Mouse (Mus musculus) common myeloid progenitor, adult 5-6 weeks (primary cell): ENCODE measurements around the gene Gtf2ird2. TPM values are rescaled to one million over a fixed set of nuclear protein-coding genes. Genes with fewer than 3 reads are reported as not detected.

Experiments used
- ATAC-seq: replicated peaks from 2 replicates; pipeline ENCODE4 v1.8.0; 2016; ENCODE audit warnings: low read depth, mild to moderate bottlenecking, moderate TSS enrichment, inconsistent platforms; ENCODE audit not compliant: poor library complexity, severe bottlenecking
- total RNA-seq: library from RNA; stranded (forward); fragments of 200-1000, 187-1606 nt; gene quantifications from 2 replicates; pipeline ENCODE4 v1.2.3, GENCODE M21; 2017

Gtf2ird2 gene
- total RNA-seq, 1 experiment from 2014 or later = 7.4 TPM

DNA sequence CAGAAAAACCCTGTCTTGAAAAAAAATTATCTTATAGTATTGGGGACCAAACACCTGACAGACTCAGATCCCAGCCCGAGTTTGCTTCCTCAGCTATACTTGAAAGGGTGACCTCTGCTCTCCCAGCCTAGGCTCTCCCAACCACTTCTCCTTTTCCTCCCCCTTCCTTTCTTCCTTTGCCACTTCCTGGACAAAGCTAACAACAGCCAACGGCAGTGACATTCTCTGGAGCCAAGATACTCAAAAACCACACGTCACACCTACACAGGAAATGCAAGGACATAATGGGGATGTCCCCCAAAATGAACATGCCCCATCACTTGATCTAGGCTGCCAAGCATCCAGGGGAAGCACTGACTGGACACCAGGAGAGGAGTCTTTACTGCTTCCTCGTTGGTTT lies 74.6 kb downstream of the Gtf2ird2 start:
- ATAC-seq = peak; percentile 92

DNA sequence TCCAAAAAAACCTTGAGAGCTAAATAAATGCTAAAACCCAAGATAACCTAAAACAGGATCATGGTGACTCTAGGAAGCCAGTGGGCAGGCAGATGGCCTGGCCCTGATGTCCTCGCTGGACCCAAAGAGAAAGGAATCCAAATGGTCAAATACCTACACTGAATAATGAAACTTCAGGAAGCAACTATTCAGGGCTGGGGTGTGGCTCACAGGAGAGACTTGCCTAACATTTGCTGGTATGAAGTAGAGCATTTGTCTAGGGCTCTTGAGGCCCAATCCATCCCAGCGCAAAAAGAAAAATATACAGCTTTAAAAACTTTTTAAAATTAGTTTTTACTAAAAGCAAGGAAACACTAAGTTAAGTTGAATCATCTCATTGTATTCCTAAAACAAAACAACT lies 75.1 kb downstream of the Gtf2ird2 start:
- ATAC-seq = no peak

- ATAC-seq = no peak
Measured at GRCm38 (mm10) chr5:134260001-134260636, 76.3 kb downstream of the Gtf2ird2 start.

DNA sequence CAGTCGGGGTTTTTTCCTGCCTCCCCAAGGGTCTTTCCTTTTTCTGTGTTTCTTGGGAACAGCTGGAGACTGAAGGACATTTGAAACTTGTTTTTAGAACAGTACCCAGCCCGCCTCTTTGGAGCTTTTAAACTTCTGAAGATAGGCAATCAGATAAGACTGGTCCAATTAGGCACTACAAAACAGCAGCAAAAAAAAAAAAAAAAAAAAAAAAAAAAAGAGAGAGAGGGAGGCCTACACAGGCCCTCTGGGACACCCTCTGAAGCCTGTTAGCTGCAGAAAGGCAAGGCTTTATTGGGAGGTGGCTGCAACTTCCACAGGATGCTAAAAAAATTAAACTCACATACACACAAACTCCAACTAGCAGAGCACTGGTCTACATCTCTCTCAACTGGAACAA lies 82.1 kb downstream of the Gtf2ird2 start:
- no peak for ATAC-seq

GRCm38 (mm10) chr5:134266404-134266803 lies 82.6 kb downstream of the Gtf2ird2 start:
- ATAC-seq = peak; percentile 17; the same call in 1 of the 2 replicates

DNA sequence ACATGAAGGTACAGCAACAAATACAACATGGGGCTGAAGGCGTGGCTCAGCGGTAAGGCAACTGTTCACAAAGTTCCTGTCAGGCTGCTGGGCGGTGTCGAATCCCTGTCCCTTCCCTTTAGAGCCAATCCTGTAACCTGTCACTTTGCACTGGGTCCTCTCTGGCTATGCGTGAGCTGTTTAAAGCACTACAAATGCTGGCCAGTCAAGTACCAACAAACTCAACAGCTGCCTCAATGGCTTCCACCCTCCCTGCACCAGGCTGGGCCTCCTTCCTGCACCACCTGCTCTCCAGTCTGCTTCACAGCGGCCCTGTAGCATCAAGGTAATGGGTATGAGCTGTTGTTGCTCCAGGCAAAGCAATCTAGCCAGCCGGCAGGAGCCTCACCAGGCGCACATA lies 84.9 kb downstream of the Gtf2ird2 start:
- ATAC-seq = no peak

DNA sequence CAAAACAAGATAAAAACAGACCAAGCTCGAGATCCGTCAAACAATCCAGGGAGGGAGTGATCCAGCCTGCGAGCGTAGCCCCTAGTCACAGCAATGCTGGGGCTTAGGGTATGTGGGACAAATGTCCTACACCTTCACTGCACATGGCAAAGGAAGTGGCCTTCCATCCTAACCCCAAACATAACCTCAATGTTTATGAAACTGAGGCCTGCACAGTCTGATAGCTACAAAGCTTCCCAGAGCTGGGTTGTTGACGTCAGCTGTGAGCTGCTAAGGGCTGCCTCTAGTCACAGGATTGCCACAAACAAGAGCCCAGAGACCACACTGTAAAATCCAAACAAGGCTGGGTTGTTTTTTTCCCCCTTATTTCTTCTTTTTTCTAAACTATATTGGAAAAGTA lies 85.9 kb downstream of the Gtf2ird2 start:
- peak; percentile 89 for ATAC-seq

GRCm38 (mm10) chr5:134270566-134270965 lies 86.7 kb downstream of the Gtf2ird2 start:
- no peak for ATAC-seq

DNA sequence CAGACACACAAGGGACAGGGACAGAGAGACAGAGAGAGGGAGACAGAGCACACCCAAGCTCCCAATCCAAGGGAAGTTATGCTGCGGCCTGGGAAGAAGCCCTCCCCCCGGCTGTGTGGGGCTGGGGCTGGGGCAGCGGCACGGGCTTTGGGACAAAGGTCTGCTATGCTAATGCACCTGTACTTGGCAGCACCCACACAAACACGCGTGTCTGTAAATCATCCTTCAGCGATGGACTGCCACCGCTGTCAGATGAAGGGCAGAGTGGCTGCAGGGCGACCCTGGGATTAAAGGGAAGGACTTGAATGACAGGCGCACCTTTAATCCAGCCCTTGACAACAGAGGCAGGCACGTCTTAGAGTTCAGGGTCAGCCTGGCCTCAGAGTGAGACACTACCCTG lies 87.6 kb downstream of the Gtf2ird2 start:
- ATAC-seq = no peak

GRCm38 (mm10) chr5:134272761-134273160 lies 88.9 kb downstream of the Gtf2ird2 start:
- ATAC-seq = no peak

DNA sequence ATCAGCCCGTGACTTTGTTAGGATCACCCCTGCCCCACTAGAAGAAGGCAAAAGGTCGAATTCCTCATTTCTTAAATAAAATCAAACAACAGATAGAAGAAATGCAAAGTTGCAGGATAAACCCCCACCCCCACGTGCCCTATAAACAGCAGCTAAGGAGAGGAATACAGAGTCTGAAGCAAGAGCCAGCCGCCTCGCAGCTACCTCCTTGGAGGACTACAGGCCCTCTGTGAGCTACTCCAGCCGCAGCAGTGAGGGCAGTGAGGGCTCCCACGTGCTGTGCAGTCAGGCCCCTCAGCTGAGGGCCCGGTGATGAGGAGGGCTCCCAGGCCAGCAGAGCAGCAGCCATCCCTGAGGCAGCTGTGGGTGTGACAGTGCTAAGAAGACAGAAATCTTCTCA lies 89.9 kb downstream of the Gtf2ird2 start:
- no peak for ATAC-seq

Other genes with a start within 250 kb of the Gtf2ird2 start
- 1.0 and 1.8 TPM in 2 replicates for gene Castor2, start 84.3 kb upstream of the Gtf2ird2 start, total RNA-seq
- 10.0 and 14.2 TPM in 2 replicates for gene Rcc1l, start 7.2 kb upstream of the Gtf2ird2 start, total RNA-seq
- 52.0 and 54.0 TPM in 2 replicates for gene Ncf1, start 45.6 kb downstream of the Gtf2ird2 start, total RNA-seq
- 82.8 and 85.3 TPM in 2 replicates for gene Gtf2i, start 130.7 kb downstream of the Gtf2ird2 start, total RNA-seq